Mouse (Mus musculus) gastrocnemius, postnatal 36 days (tissue): ENCODE data around the gene Cacna1d. TPM values are rescaled to one million over a fixed set of nuclear protein-coding genes. Genes with fewer than 3 reads are reported as not detected.

Experiments
- DNase-seq, 2 experiments: peaks; one replicate each; pipeline ENCODE4 v3.0.0; 2022
- intact Hi-C: fragments of 180-260 bp; cut with DNase I; formaldehyde crosslinking; loops from one replicate; pipeline ENCODE4 v1.15.1; 2025
- long read RNA-seq, 2 experiments: library from polyadenylated mRNA; stranded (forward); transcript quantifications; one replicate each; pipeline ENCODE4 v2.0.0; 2021
- total RNA-seq, 2 experiments: library from RNA; stranded (reverse); gene quantifications; 2 replicates each; pipeline ENCODE4 v1.2.3; 2021

Gene Cacna1d
- under 1 TPM; 0.26 to 0.91 TPM for total RNA-seq
- long read RNA-seq, experiment 1 = 0 reads
- long read RNA-seq, experiment 2, partial matches to known transcripts = 0 of 1 reads
- long read RNA-seq, experiment 2, other reads (novel, unspliced or antisense) = 1 of 1 reads

GRCm38 (mm10) chr14:30491342-30491741 is at the start of gene Cacna1d:
Cacna1d (minus strand) TSS chr14:30491455.
- DNase-seq = no peak
- intact Hi-C loops = no loop called here

- no peak for DNase-seq
- intact Hi-C loops = no loop called here
These were observed 42.7 kb upstream of the Cacna1d start for GRCm38 (mm10) chr14:30533780-30534450.

- intact Hi-C loops = no loop called here
- DNase-seq = no peak
These were observed 40.6 kb upstream of the Cacna1d start for GRCm38 (mm10) chr14:30531896-30532295.

GRCm38 (mm10) chr14:30531431-30531830 is 40.2 kb upstream of the Cacna1d start:
- intact Hi-C loops = no loop called here
- no peak for DNase-seq

- intact Hi-C loops = no loop called here
- DNase-seq = no peak
These were observed 39.5 kb upstream of the Cacna1d start for GRCm38 (mm10) chr14:30530726-30531269.

GRCm38 (mm10) chr14:30529454-30529853 is 38.2 kb upstream of the Cacna1d start:
- no peak for DNase-seq

GRCm38 (mm10) chr14:30528961-30529360 is 37.7 kb upstream of the Cacna1d start:
- DNase-seq = no peak
- intact Hi-C loops = no loop called here

More at GRCm38 (mm10) chr14:30529454-30529853, 38.2 kb upstream of the Cacna1d start:
- intact Hi-C loops = no loop called here

- DNase-seq = no peak
- intact Hi-C loops = no loop called here
These were observed 37.1 kb upstream of the Cacna1d start for GRCm38 (mm10) chr14:30528392-30528791.

GRCm38 (mm10) chr14:30523356-30523755 is 32.1 kb upstream of the Cacna1d start:
- intact Hi-C loops = no loop called here
- DNase-seq = no peak

- no peak for DNase-seq
- intact Hi-C loops = no loop called here
These were observed 28.1 kb upstream of the Cacna1d start for GRCm38 (mm10) chr14:30519323-30519722.

- DNase-seq = no peak
- intact Hi-C loops = loop anchor here (2.0 kb wide), 1 partner anchor 379 kb away; no protein-coding TSS in a partner anchor
These were observed 24.9 kb upstream of the Cacna1d start for GRCm38 (mm10) chr14:30515931-30516723.

GRCm38 (mm10) chr14:30512896-30513295 is 21.6 kb upstream of the Cacna1d start:
- intact Hi-C loops = no loop called here
- DNase-seq = no peak

GRCm38 (mm10) chr14:30510214-30510763 is 19.0 kb upstream of the Cacna1d start:
- intact Hi-C loops = no loop called here

GRCm38 (mm10) chr14:30504990-30505389 is 13.7 kb upstream of the Cacna1d start:
- DNase-seq = no peak
- intact Hi-C loops = no loop called here

More at GRCm38 (mm10) chr14:30510214-30510763, 19.0 kb upstream of the Cacna1d start:
- no peak for DNase-seq

GRCm38 (mm10) chr14:30498202-30498601 is 6.9 kb upstream of the Cacna1d start:
- intact Hi-C loops = no loop called here
- DNase-seq = no peak

GRCm38 (mm10) chr14:30494998-30495397 is 3.7 kb upstream of the Cacna1d start:
- intact Hi-C loops = no loop called here
- no peak for DNase-seq

- intact Hi-C loops = no loop called here
- DNase-seq = no peak
These were observed 2.0 kb upstream of the Cacna1d start for GRCm38 (mm10) chr14:30493276-30493675.

- DNase-seq = peak; percentile 92 to 93
- intact Hi-C loops = no loop called here
These were observed 11.8 kb downstream of the Cacna1d start, which contains the start of gene Dcp1a for GRCm38 (mm10) chr14:30479361-30479948. Dcp1a (plus strand) TSS chr14:30479535.

GRCm38 (mm10) chr14:30474416-30474815 is 16.8 kb downstream of the Cacna1d start:
- DNase-seq = no peak
- intact Hi-C loops = no loop called here

GRCm38 (mm10) chr14:30473605-30474004 is 17.6 kb downstream of the Cacna1d start:
- intact Hi-C loops = no loop called here
- no peak for DNase-seq
